Mouse (Mus musculus): ENCODE measurements around the gene Ankrd6.

DNA sequence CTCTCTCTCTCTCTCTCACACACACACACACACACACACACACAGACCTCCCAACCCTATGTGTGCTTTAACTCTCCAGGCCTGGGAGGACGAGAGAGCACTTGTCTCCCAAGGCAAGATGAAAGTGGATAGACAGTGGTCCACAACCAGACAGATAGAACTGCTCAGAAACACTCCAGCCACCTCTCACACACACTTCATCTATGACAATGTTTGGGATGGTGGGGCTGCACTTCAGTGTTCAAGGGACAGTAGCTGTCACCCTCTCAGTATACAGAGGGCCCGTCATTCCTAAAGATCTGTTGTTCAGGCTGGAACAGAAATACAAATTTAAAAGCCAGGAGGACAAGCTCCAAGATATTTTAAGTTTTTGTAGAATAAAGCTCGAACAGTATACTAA is 43.0 kb downstream of the Ankrd6 start:
- TF ChIP-seq CTCF (IDR thresholded peaks at IDR 0.05) (no peak), POLR2A (IDR thresholded peaks at IDR 0.05; ENCODE audit: insufficient read depth, low read depth, low read length) (no peak)
